Mouse (Mus musculus): Measurements from ENCODE around the gene Elf2.

Gene Elf2

GRCm38 (mm10) chr3:51204897-51205296 lies 135.6 kb downstream of the Elf2 start:
- DNase-seq: no peak

GRCm38 (mm10) chr3:51204441-51204840 lies 136.0 kb downstream of the Elf2 start:
- no peak for DNase-seq

GRCm38 (mm10) chr3:51203906-51204305 lies 136.6 kb downstream of the Elf2 start:
- no peak for DNase-seq

Data from kidney, adult 18-20 months (tissue).